Mouse (Mus musculus): Measurements from ENCODE around the gene Frmd4b. TPM values are rescaled to one million over a fixed set of nuclear protein-coding genes. Genes with fewer than 3 reads are reported as not detected.

Gene Frmd4b
- total RNA-seq, 2 experiments from 2014 or later, result 31.2 to 33.8 TPM

GRCm38 (mm10) chr6:97293667-97294569, 323.4 kb downstream of the Frmd4b start:
- no peak for DNase-seq (ENCODE audit: low spot score in 2 of 2)

- no peak for DNase-seq (ENCODE audit: low spot score in 2 of 2)
These were observed 324.4 kb downstream of the Frmd4b start for GRCm38 (mm10) chr6:97292894-97293293.

- no peak for DNase-seq (ENCODE audit: low spot score in 2 of 2)
These were observed 325.2 kb downstream of the Frmd4b start for GRCm38 (mm10) chr6:97292096-97292495.

- DNase-seq (ENCODE audit: low spot score in 2 of 2), result no peak
These were observed 326.0 kb downstream of the Frmd4b start for GRCm38 (mm10) chr6:97291159-97291908.

- DNase-seq (ENCODE audit: low spot score in 2 of 2), result no peak
These were observed 326.7 kb downstream of the Frmd4b start for GRCm38 (mm10) chr6:97290687-97291086.

- DNase-seq (ENCODE audit: low spot score in 2 of 2), result no peak
These were observed 327.5 kb downstream of the Frmd4b start for GRCm38 (mm10) chr6:97289838-97290237.

- DNase-seq (ENCODE audit: low spot score in 2 of 2), result no peak
These were observed 328.0 kb downstream of the Frmd4b start for GRCm38 (mm10) chr6:97289316-97289820.

- no peak for DNase-seq (ENCODE audit: low spot score in 2 of 2)
These were observed 329.1 kb downstream of the Frmd4b start for GRCm38 (mm10) chr6:97288047-97288855.

- no peak for DNase-seq (ENCODE audit: low spot score in 2 of 2)
These were observed 331.0 kb downstream of the Frmd4b start for GRCm38 (mm10) chr6:97286332-97286731.

- DNase-seq (ENCODE audit: low spot score in 2 of 2), result no peak
These were observed 333.7 kb downstream of the Frmd4b start for GRCm38 (mm10) chr6:97283676-97284075.

- DNase-seq (ENCODE audit: low spot score in 2 of 2), result no peak
These were observed 338.5 kb downstream of the Frmd4b start for GRCm38 (mm10) chr6:97278878-97279277.

GRCm38 (mm10) chr6:97278014-97278787, 339.1 kb downstream of the Frmd4b start:
- peak; percentile 78 to 85 for DNase-seq (ENCODE audit: low spot score in 2 of 2)

GRCm38 (mm10) chr6:97276890-97277497, 340.3 kb downstream of the Frmd4b start:
- DNase-seq (ENCODE audit: low spot score in 2 of 2), result no peak

GRCm38 (mm10) chr6:97276366-97276765, 341.0 kb downstream of the Frmd4b start:
- DNase-seq (ENCODE audit: low spot score in 2 of 2), result no peak

GRCm38 (mm10) chr6:97275760-97276159, 341.6 kb downstream of the Frmd4b start:
- no peak for DNase-seq (ENCODE audit: low spot score in 2 of 2)

GRCm38 (mm10) chr6:97273777-97274176, 343.6 kb downstream of the Frmd4b start:
- no peak for DNase-seq (ENCODE audit: low spot score in 2 of 2)

GRCm38 (mm10) chr6:97273058-97273710, 344.2 kb downstream of the Frmd4b start:
- DNase-seq (ENCODE audit: low spot score in 2 of 2), result no peak

GRCm38 (mm10) chr6:97272349-97272748, 345.0 kb downstream of the Frmd4b start:
- no peak for DNase-seq (ENCODE audit: low spot score in 2 of 2)

GRCm38 (mm10) chr6:97269596-97269995, 347.7 kb downstream of the Frmd4b start:
- no peak for DNase-seq (ENCODE audit: low spot score in 2 of 2)

All from layer of hippocampus, postnatal 10 days (tissue).